Comparison of ENCODE assay signal across 11 mouse cellular contexts in the genomic region with DNA sequence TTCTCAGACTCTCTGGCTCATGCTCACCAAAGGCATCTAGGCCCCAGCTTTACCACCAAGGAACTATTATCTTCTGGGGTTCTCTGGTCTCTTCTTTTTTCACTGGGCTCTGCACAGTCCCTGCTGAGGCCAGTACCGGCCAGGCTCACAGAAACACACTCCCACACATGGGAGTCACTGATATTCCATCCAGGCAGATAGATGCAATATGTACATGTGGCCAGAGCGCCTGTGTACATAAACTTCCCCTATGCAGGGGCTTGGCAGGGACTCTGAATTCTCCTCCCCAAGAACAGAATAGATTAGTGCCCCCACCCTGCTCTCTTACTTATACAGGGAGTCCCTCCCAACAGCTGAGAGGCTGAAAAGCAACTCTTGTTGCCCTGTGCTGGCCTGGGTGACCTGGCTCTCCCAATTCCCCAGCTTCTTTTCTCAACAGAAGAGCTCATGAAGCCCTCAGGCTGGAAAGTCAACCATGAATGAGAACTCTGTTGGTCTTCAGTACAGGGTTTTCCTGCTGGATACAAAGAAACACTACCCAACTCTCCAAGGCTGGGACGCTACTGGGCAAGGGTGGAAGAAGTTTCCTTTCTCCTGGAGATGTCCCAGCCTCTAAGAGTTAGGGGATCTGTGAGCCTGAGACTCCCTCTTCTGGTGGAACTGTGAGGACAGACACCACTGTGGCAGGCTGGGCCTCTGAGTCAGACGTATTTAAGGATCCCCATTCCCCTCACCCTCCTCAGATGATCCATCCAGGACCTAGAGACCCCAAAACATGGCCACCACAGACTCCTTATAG.
A peak's percentile ranks its signal among the peaks of the same experiment; 100 is the strongest.
DNase-seq lines count a peak whose midpoint lies in the region; ATAC-seq lines count a peak whose summit lies in the region.
"Had no signal": no experiment of that assay in that cellular context is flagged by ENCODE, and none has a peak within 500 bp of the region (broad histone marks: within the 10 kb centered on the region; RNA-seq: fewer than 3 reads in every experiment).

No protein-coding gene starts in this region.

- H3K4me1 ChIP-seq in kidney, embryonic 14.5 days (ENCODE audit: control insufficient read depth, insufficient read depth, low read length) = no peaks in the 10 kb centered on the region
- peaks cover 11% of the 10 kb centered on the region; the same call in 1 of the 2 replicates for H3K4me1 ChIP-seq in kidney, embryonic 15.5 days
- peaks cover 10% of the 10 kb centered on the region for H3K4me1 ChIP-seq in embryonic facial prominence, embryonic 15.5 days
- H3K4me1 ChIP-seq in stomach, embryonic 14.5 days (ENCODE audit: control insufficient read depth, insufficient read depth, low read length) = no peaks in the 10 kb centered on the region
- H3K4me1 ChIP-seq: megakaryocyte, embryonic 14.5 days had no signal

- H3K9ac ChIP-seq in kidney, embryonic 14.5 days (ENCODE audit: low read depth, low read length) = no peak overlapping the region
- no peak overlapping the region for H3K9ac ChIP-seq in kidney, embryonic 15.5 days
- H3K9ac ChIP-seq in embryonic facial prominence, embryonic 15.5 days = no peak overlapping the region
- H3K9ac ChIP-seq in stomach, embryonic 14.5 days (replicated peaks; ENCODE audit: low read depth, low read length) = no peak overlapping the region
- H3K9ac ChIP-seq: embryonic facial prominence, embryonic 12.5 days had no signal

- ATAC-seq in kidney, embryonic 14.5 days (ENCODE audit: low FRiP score, low TSS enrichment) = peak; percentile 70; the same call in 1 of the 2 replicates
- ATAC-seq in kidney, embryonic 15.5 days (replicated peaks; ENCODE audit: low FRiP score) = no peak
- ATAC-seq in embryonic facial prominence, embryonic 15.5 days (ENCODE audit: insufficient number of reproducible peaks, low FRiP score, low TSS enrichment, low read depth) = 0 out of 2 replicates have a peak, but pooled peaks have one; percentile 21
- 0 out of 2 replicates have a peak, but pooled peaks have one; percentile 28 for ATAC-seq in stomach, embryonic 14.5 days (ENCODE audit: insufficient number of reproducible peaks, insufficient read depth, low FRiP score, low read depth)
- ATAC-seq: activated CD4-positive, CD25-positive, alpha-beta regulatory T cell, adult 4 months had no signal

- no peaks in the 10 kb centered on the region for H3K36me3 ChIP-seq in kidney, embryonic 14.5 days (ENCODE audit: control insufficient read depth, insufficient read depth, low read length)
- no peaks in the 10 kb centered on the region for H3K36me3 ChIP-seq in kidney, embryonic 15.5 days
- H3K36me3 ChIP-seq in embryonic facial prominence, embryonic 15.5 days = no peaks in the 10 kb centered on the region
- H3K36me3 ChIP-seq in stomach, embryonic 14.5 days (ENCODE audit: control insufficient read depth, insufficient read depth, low read length) = no peaks in the 10 kb centered on the region
- H3K36me3 ChIP-seq: embryonic facial prominence, embryonic 12.5 days had no signal

- no peaks in the 10 kb centered on the region for H3K9me3 ChIP-seq in kidney, embryonic 14.5 days (ENCODE audit: control insufficient read depth, low read length)
- no peaks in the 10 kb centered on the region for H3K9me3 ChIP-seq in kidney, embryonic 15.5 days (replicated peaks)
- H3K9me3 ChIP-seq in embryonic facial prominence, embryonic 15.5 days (replicated peaks) = no peaks in the 10 kb centered on the region
- no peaks in the 10 kb centered on the region for H3K9me3 ChIP-seq in stomach, embryonic 14.5 days (ENCODE audit: control insufficient read depth, low read depth, low read length)
- H3K9me3 ChIP-seq: embryonic facial prominence, embryonic 12.5 days had no signal

- no peak overlapping the region for H3K27ac ChIP-seq in kidney, embryonic 14.5 days (ENCODE audit: low read depth, low read length)
- no peak overlapping the region for H3K27ac ChIP-seq in kidney, embryonic 15.5 days
- no peak overlapping the region for H3K27ac ChIP-seq in embryonic facial prominence, embryonic 15.5 days (replicated peaks)
- no peak overlapping the region for H3K27ac ChIP-seq in stomach, embryonic 14.5 days (ENCODE audit: low read length)
- H3K27ac ChIP-seq: embryonic facial prominence, embryonic 12.5 days had no signal

- H3K27me3 ChIP-seq in kidney, embryonic 14.5 days (ENCODE audit: control insufficient read depth, insufficient read depth, low read length) = no peaks in the 10 kb centered on the region
- H3K27me3 ChIP-seq in kidney, embryonic 15.5 days = no peaks in the 10 kb centered on the region
- H3K27me3 ChIP-seq in embryonic facial prominence, embryonic 15.5 days = no peaks in the 10 kb centered on the region
- H3K27me3 ChIP-seq in stomach, embryonic 14.5 days (ENCODE audit: control insufficient read depth, insufficient read depth, low read length) = no peaks in the 10 kb centered on the region
- H3K27me3 ChIP-seq: embryonic facial prominence, embryonic 12.5 days had no signal

- H3K4me3 ChIP-seq in kidney, embryonic 14.5 days (ENCODE audit: low read length) = no peak overlapping the region
- H3K4me3 ChIP-seq in kidney, embryonic 15.5 days (replicated peaks) = no peak overlapping the region
- no peak overlapping the region for H3K4me3 ChIP-seq in embryonic facial prominence, embryonic 15.5 days (replicated peaks)
- H3K4me3 ChIP-seq in stomach, embryonic 14.5 days (ENCODE audit: low read depth, low read length) = no peak overlapping the region
- H3K4me3 ChIP-seq: embryonic facial prominence, embryonic 12.5 days; megakaryocyte, embryonic 14.5 days had no signal

- DNase-seq in ovary, postnatal 14 days (ENCODE audit: low spot score) = peak; percentile 19
- DNase-seq in ovary, postnatal 36 days (ENCODE audit: low spot score) = no peak
- DNase-seq in spleen, adult 18-20 months = no peak

- 35% methylated on average over 4 of the region's 4 CpGs for WGBS in kidney, embryonic 14.5 days
- WGBS in kidney, embryonic 15.5 days = 32% methylated on average over 4 of the region's 4 CpGs
- WGBS in embryonic facial prominence, embryonic 15.5 days = 42% methylated on average over 4 of the region's 4 CpGs
- WGBS in stomach, embryonic 14.5 days = 35% methylated on average over 4 of the region's 4 CpGs

- H3K4me2 ChIP-seq in kidney, embryonic 14.5 days (replicated peaks; ENCODE audit: low read depth, low read length) = no peak overlapping the region
- no peak overlapping the region for H3K4me2 ChIP-seq in kidney, embryonic 15.5 days
- H3K4me2 ChIP-seq in embryonic facial prominence, embryonic 15.5 days (replicated peaks) = no peak overlapping the region
- no peak overlapping the region for H3K4me2 ChIP-seq in stomach, embryonic 14.5 days (replicated peaks; ENCODE audit: low read depth, low read length)
- H3K4me2 ChIP-seq: embryonic facial prominence, embryonic 12.5 days; heart, embryonic 11.5 days had no signal
